Mouse (Mus musculus): ENCODE data around the gene Prmt3. TPM values are rescaled to one million over a fixed set of nuclear protein-coding genes. Genes with fewer than 3 reads are reported as not detected.

Gene Prmt3
- polyA plus RNA-seq (2012) = 121 and 122 TPM in 2 replicates

DNA sequence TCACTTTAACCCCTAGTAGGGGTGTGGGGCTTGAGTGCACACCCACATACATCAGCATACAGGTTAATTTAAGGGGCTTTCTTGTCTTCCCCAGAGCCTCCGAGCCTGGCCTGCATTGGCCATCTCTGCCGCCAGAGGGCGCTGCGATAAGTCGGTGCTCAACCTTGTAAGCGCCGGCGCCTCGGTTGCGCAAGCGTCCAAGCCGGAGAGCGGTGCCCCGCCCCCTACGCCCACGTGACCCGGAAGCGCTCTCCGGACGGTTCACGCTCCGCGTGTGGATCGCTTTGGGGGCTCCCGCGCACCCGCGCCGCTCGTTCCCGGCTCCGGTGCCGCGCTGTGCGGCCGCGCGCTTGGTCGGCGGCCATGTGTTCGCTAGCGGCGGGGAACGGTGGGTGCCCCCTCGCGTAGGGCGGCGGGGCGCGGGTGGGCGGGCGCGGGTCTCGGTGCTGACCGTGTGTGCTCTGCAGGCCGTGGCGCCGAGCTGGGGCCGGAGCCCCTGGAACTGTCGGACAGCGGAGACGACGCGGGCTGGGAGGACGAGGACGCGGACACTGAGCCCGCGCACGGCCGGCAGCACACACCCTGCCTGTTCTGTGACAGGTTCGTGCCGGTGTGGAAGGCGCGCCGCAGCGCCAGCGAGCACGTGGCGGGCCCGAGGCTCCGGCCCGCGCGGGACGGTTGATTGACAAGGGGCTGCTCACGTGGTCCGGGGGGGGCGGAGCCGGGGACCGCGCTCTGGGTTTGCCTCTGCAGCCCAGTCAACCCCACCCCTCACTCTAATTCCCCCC, at the start of gene Prmt3:
Gene Prmt3 (plus strand): TSS at position 233 of the 788 bp plus-strand sequence.

DNA sequence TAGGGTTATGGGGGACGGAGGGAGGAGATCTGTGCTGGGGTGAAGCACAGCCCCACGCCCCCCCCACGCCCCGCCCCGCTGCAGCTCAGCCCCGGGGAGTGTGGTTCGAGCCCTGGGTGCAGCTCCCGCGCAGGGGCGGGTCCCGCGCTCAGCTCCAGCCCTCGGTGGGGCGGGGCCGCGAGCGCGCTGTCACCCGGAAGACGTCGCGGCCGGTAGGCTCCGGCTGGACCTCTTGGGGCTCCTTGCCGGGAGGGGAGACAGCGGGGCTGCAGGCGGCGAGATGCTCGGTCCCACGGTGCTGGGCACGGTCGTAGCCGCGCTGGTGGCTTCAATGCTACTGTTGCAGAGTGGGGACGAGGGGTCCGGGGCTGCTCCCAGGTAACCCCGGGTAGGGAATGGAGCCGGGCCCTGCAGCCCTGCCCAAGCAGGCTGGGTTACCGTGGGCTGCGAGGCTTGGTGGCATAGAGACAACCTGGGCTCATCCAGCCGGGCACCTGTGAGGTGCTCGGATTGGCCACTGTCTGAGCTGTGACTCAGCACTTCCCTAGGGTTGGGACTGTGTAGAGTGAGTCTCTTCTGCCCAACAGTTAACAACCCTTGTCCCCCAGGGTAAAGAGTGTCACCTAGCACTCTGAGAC, 19.1 kb upstream of the Prmt3 start, which contains the start of gene Htatip2:
Gene Htatip2 (plus strand): TSS at position 182 of the 638 bp plus-strand sequence.

Other genes starting within 250 kb of the Prmt3 start
- not detected in 2 replicates for gene Dbx1, start 141.5 kb upstream of the Prmt3 start, polyA plus RNA-seq (2012)
- 4.9 and 6.0 TPM in 2 replicates for gene Htatip2, start 19.2 kb upstream of the Prmt3 start, polyA plus RNA-seq (2012)
- gene Slc6a5, start 131.8 kb downstream of the Prmt3 start, polyA plus RNA-seq (2012) = not detected in 2 replicates
- not detected in 2 replicates for gene Nell1, start 196.5 kb downstream of the Prmt3 start, polyA plus RNA-seq (2012)